ENCODE assay signal across 14 mouse cellular contexts in the genomic region with DNA sequence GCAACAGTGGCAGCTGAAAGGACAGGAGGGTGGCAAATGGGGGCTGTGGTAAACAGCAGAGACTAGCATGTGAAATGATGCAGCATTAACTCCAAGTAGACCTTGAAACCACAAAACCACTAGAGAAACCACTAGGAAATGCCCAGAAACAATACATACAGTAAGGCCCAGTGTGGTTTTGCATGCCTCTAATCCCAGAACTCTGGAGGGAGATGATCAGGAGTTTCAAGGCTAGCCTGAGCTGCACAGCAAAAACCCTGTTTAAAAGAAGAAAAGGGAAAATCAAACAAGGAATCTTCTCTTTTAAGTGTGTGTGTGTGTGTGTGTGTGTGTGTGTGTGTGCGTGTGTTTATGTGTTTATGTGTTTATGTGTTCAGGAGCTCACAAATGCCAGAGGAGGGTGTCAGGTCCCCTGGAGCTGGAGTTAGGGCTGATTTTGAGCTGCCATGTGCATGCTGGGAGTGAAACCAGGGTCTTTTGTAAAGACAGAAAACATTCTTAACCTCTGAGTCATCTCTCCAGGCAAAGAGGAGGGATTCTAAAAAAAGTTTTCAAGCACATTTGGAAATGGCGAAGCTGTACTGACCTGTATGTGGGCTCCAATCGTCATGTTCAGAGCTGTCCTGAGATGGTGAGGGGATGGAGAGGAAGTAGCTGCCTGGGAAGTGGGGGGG. TPM values are rescaled to one million over a fixed set of nuclear protein-coding genes. Genes with fewer than 3 reads are reported as not detected.
DNase-seq lines count a peak whose midpoint lies in the region; ATAC-seq and TF ChIP-seq lines count a peak whose summit lies in the region.
"Had no signal": no experiment of that assay in that cellular context is flagged by ENCODE, and none has a peak within 500 bp of the region (broad histone marks: within the 10 kb centered on the region; RNA-seq: fewer than 3 reads in every experiment).

No protein-coding gene starts in this region.

- intact Hi-C loops in heart, adult 2 months (cut with DNase I), result no loop called here
- intact Hi-C loops in left cerebral cortex, postnatal 25 days (cut with DNase I), result no loop called here

- H3K36me3 ChIP-seq in heart, adult 2 months (ENCODE audit: control insufficient read depth, insufficient read depth, low read length), result no peaks in the 10 kb centered on the region
- H3K36me3 ChIP-seq in lung, embryonic 14.5 days (ENCODE audit: insufficient read depth), result no peaks in the 10 kb centered on the region
- no peaks in the 10 kb centered on the region for H3K36me3 ChIP-seq in stomach, embryonic 16.5 days (ENCODE audit: control insufficient read depth, insufficient read depth, low read length)
- H3K36me3 ChIP-seq: forebrain, embryonic 15.5 days had no signal

- peak; percentile 76 for DNase-seq in heart, adult 11 months
- DNase-seq in heart, adult 2 months, result no peak
- peak; percentile 42 for DNase-seq in lung, embryonic 14.5 days
- no peak for DNase-seq in lung, postnatal 25 days (ENCODE audit: low spot score)
- DNase-seq in left cerebral cortex, postnatal 25 days (ENCODE audit: low spot score in 2 of 2), result no peak
- no peak for DNase-seq in cerebellum, adult 2 months
- DNase-seq: adrenal gland, postnatal 14 days; gastrocnemius, postnatal 14 days had no signal

- no peak overlapping the region for H3K4me3 ChIP-seq in heart, adult 2 months
- no peak overlapping the region for H3K4me3 ChIP-seq in lung, embryonic 14.5 days (ENCODE audit: low read depth, low read length)
- no peak overlapping the region for H3K4me3 ChIP-seq in stomach, embryonic 16.5 days (replicated peaks; ENCODE audit: low read length)
- H3K4me3 ChIP-seq in cerebellum, adult 2 months (replicated peaks; ENCODE audit: insufficient read depth, low read depth, low read length), result no peak overlapping the region
- H3K4me3 ChIP-seq: forebrain, embryonic 15.5 days had no signal

- H3K9me3 ChIP-seq in lung, embryonic 14.5 days (ENCODE audit: low read depth, low read length), result no peaks in the 10 kb centered on the region
- no peaks in the 10 kb centered on the region; the same call in 1 of the 2 replicates for H3K9me3 ChIP-seq in stomach, embryonic 16.5 days (replicated peaks; ENCODE audit: control insufficient read depth, low read length)
- H3K9me3 ChIP-seq: forebrain, embryonic 15.5 days had no signal

- H3K4me2 ChIP-seq in lung, embryonic 14.5 days, result no peak overlapping the region
- no peak overlapping the region for H3K4me2 ChIP-seq in stomach, embryonic 16.5 days (ENCODE audit: low read depth, low read length)
- H3K4me2 ChIP-seq: forebrain, embryonic 15.5 days; liver, embryonic 11.5 days had no signal

- no peaks in the 10 kb centered on the region for H3K27me3 ChIP-seq in heart, adult 2 months (ENCODE audit: control insufficient read depth, insufficient read depth, low read length)
- no peaks in the 10 kb centered on the region for H3K27me3 ChIP-seq in lung, embryonic 14.5 days (ENCODE audit: insufficient read depth, low read length)
- no peaks in the 10 kb centered on the region for H3K27me3 ChIP-seq in stomach, embryonic 16.5 days (ENCODE audit: control insufficient read depth, insufficient read depth, low read length)
- no peaks in the 10 kb centered on the region for H3K27me3 ChIP-seq in cerebellum, adult 2 months (ENCODE audit: control insufficient read depth, insufficient read depth, low read length)
- H3K27me3 ChIP-seq: forebrain, embryonic 15.5 days had no signal

- TF ChIP-seq EP300 in heart, adult 2 months (IDR thresholded peaks at IDR 0.05; ENCODE audit: insufficient read depth, low read depth, low read length), result no peak

- H3K79me2 ChIP-seq in heart, adult 2 months (replicated peaks; ENCODE audit: control insufficient read depth, insufficient read depth, low read length), result no peaks in the 10 kb centered on the region

- no peak overlapping the region for H3K9ac ChIP-seq in heart, adult 2 months (ENCODE audit: low read depth, low read length)
- H3K9ac ChIP-seq in lung, embryonic 14.5 days, result no peak overlapping the region
- H3K9ac ChIP-seq in stomach, embryonic 16.5 days (ENCODE audit: low read length), result no peak overlapping the region
- H3K9ac ChIP-seq: forebrain, embryonic 15.5 days had no signal

- peak; percentile 47; the same call in 1 of the 2 replicates for ATAC-seq in lung, embryonic 14.5 days (ENCODE audit: insufficient read depth)
- ATAC-seq in common myeloid progenitor, adult 5-6 weeks (replicated peaks; ENCODE audit: low read depth, poor library complexity, severe bottlenecking), result 0 out of 2 replicates have a peak, but pooled peaks have one; percentile 30
- peak; percentile 45; the same call in 1 of the 2 replicates for ATAC-seq in stomach, embryonic 16.5 days (ENCODE audit: insufficient read depth, low FRiP score)
- ATAC-seq: forebrain, embryonic 15.5 days; hindbrain, postnatal 0 days had no signal

- H3K27ac ChIP-seq in heart, adult 2 months, result no peak overlapping the region
- peak overlapping the region; percentile 54; the same call in 1 of the 2 replicates for H3K27ac ChIP-seq in lung, embryonic 14.5 days (ENCODE audit: low read depth)
- H3K27ac ChIP-seq in stomach, embryonic 16.5 days (ENCODE audit: low read length), result no peak overlapping the region
- no peak overlapping the region for H3K27ac ChIP-seq in cerebellum, adult 2 months (ENCODE audit: insufficient read depth, low read length)
- H3K27ac ChIP-seq: forebrain, embryonic 15.5 days; hindbrain, postnatal 0 days; macrophage had no signal

- no peak for TF ChIP-seq CTCF in heart, adult 2 months (IDR thresholded peaks at IDR 0.05)
- TF ChIP-seq CTCF in lung, embryonic 14.5 days (IDR thresholded peaks at IDR 0.05; ENCODE audit: low read depth), result no peak
- no peak for TF ChIP-seq CTCF in cerebellum, adult 2 months (IDR thresholded peaks at IDR 0.05; ENCODE audit: borderline replicate concordance, insufficient read depth, low read depth, low read length)

- TF ChIP-seq POLR2A in heart, adult 2 months (IDR thresholded peaks at IDR 0.05; ENCODE audit: insufficient read depth, low read depth, low read length), result no peak
- no peak for TF ChIP-seq POLR2A in cerebellum, adult 2 months (IDR thresholded peaks at IDR 0.05; ENCODE audit: borderline replicate concordance, insufficient read depth, low read length)

- peaks cover 1% of the 10 kb centered on the region for H3K4me1 ChIP-seq in heart, adult 2 months (ENCODE audit: control insufficient read depth, insufficient read depth, low read length)
- no peaks in the 10 kb centered on the region for H3K4me1 ChIP-seq in lung, embryonic 14.5 days (ENCODE audit: insufficient read depth)
- peaks cover 5% of the 10 kb centered on the region; the same call in 1 of the 2 replicates for H3K4me1 ChIP-seq in stomach, embryonic 16.5 days (ENCODE audit: control insufficient read depth, insufficient read depth, low read length)
- no peaks in the 10 kb centered on the region; the same call in 1 of the 2 replicates for H3K4me1 ChIP-seq in cerebellum, adult 2 months (ENCODE audit: control insufficient read depth, insufficient read depth, low read length)
- H3K4me1 ChIP-seq: forebrain, embryonic 15.5 days had no signal

- 42% methylated on average over 3 of the region's 3 CpGs for WGBS in heart, adult 2 months
- 23% methylated on average over 3 of the region's 3 CpGs for WGBS in lung, embryonic 14.5 days
- 43% methylated on average over 3 of the region's 3 CpGs for WGBS in stomach, embryonic 16.5 days
- 87% methylated on average over 3 of the region's 3 CpGs for WGBS in cerebellum, adult 2 months

RNA-seq across cellular contexts. Expression of a gene that starts 50.1 kb away (rescaled TPM):
- total RNA-seq in heart, adult 2 months (2021), result 1 to 10 TPM; 5.1 to 7.0 TPM
- polyA plus RNA-seq in heart, adult 2 months (2012; rRNA removed), result 6.7 and 7.8 TPM in 2 replicates
- polyA plus RNA-seq in lung, embryonic 14.5 days (2014; fragmentation: Nextera tagmentation; extraction: Ambion mirVana), result 4.0 and 5.1 TPM in 2 replicates
- 7.4 and 7.9 TPM in 2 replicates for total RNA-seq in common myeloid progenitor, adult 5-6 weeks (2017)
- 2.1 and 3.2 TPM in 2 replicates for polyA plus RNA-seq in stomach, embryonic 16.5 days (2015; fragmentation: Nextera tagmentation; extraction: Ambion mirVana)
- total RNA-seq in left cerebral cortex, postnatal 25 days (2021), result 10 to 100 TPM; 55.2 to 60.6 TPM
- 22.4 and 23.2 TPM in 2 replicates for polyA plus RNA-seq in cerebellum, adult 2 months (2012; rRNA removed)

RNA-seq across cellular contexts. Expression of a gene that starts 58.1 kb away (rescaled TPM):
- total RNA-seq in heart, adult 2 months (2021), result 10 to 100 TPM; 11.3 to 16.3 TPM
- polyA plus RNA-seq in heart, adult 2 months (2012; rRNA removed), result 19.0 and 36.4 TPM in 2 replicates
- polyA plus RNA-seq in lung, embryonic 14.5 days (2014; fragmentation: Nextera tagmentation; extraction: Ambion mirVana), result 266 and 274 TPM in 2 replicates
- 118 and 127 TPM in 2 replicates for total RNA-seq in common myeloid progenitor, adult 5-6 weeks (2017)
- polyA plus RNA-seq in stomach, embryonic 16.5 days (2015; fragmentation: Nextera tagmentation; extraction: Ambion mirVana), result 188 and 192 TPM in 2 replicates
- 10 to 100 TPM; 64.7 to 78.4 TPM for total RNA-seq in left cerebral cortex, postnatal 25 days (2021)
- 207 and 217 TPM in 2 replicates for polyA plus RNA-seq in cerebellum, adult 2 months (2012; rRNA removed)

Comparison
In these comparisons a context has a peak if more than half of its experiments do, and no peak if none do; other contexts are left out.
1. DNase-seq: peak in heart, adult 11 months (single experiment) and lung, embryonic 14.5 days (single experiment); none in heart, adult 2 months (0 of 2), lung, postnatal 25 days (single experiment), left cerebral cortex, postnatal 25 days (0 of 2) and cerebellum, adult 2 months (0 of 2).
2. Peak in every context shown above with its lines, with median percentiles within 50 percentile points of each other: ATAC-seq.